Mouse (Mus musculus): ENCODE results near the gene Apeh.

Apeh gene

GRCm38 (mm10) chr9:108119891-108120411, 25.5 kb upstream of the Apeh start:
- DNase-seq (ENCODE audit: low spot score), result no peak

DNA sequence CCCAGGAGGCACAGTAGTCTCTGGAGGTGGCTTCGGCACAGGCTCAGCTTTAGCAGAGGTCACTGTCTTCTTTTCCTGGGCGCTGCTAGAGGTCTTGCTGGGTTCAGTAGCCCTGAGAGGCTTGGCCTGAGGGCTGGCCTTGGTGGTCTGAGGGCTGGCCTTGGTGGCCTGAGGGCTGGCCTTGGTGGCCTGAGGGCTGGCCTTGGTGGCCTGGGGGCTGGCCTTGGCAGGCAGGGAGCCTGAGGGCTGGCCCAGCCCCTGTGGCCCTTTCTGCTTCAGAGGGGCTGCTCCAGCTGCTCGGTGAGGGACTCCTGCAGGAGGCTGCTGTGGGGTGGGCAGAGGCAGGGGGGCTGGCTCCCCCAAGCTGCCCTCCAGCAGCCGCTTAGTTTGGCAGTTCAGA, 22.7 kb upstream of the Apeh start:
- no peak for DNase-seq (ENCODE audit: low spot score)

DNA sequence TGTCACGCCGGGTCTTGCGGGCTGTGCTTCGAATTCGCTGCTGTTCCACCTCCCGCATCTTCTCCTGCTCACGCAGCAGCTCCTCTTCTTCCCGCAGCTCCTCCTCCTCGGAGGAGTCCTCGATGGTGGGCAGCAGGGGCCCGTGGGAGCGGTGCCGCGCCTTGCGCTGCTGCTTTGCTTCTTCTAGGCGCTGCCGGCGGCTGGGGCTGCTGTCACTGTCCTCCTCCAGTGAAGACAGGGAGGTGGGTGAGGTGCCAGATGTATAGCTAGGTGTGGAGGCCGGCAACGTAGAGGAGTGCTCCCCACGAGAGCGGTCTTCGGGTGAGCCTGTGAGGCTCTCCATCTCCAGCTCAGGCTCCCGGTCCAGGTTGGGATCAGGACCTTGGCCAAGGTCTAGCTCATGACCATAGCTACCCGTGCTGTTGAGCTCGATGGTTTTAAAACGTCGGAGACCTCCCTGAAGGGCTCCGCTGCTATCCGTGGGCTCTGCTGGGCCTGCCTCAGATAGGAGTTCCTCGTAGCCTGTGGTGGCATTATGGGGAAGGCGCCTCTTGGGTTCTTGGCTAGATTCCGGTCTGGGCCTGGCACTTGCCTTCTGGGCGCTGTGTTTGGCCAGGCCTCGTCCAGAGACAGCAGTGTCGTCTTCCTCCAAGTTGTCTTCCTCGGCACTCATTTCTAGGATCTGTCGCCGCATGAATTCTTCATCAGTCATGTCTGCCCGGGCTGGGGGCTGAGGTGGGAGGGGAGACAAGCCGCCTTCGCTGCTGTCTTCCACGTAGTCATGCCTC, 21.1 kb upstream of the Apeh start:
- no peak for DNase-seq (ENCODE audit: low spot score)

DNA sequence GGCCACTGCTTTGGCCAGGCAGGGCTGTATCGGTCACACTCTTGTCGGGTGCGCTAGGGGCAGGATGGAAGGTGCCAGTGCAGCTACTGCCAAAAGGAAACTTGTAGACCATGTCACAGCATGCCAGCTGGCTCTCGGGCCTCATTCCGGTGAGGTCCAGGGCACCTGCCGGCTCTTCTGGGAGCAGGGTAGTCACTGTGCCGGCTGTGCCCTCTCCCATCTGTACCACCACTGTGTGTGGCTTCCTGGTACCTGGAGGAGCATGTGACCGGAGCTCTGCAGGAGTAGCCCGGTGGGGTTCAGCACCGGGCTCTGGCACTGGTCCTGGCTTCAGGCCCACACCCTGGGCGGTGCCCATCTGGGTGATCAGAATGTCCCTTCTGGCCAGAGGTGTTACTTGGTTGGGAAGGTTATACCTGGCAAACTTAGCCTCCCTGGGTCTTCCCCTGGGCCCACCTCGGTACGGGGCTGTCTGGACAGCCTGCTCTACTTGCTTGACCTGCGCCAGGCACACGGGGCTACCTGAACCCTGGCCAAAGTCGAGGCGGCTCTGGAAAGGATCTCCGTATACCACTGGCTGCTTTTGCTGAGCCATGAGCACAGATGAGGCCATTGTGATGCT, 18.4 kb upstream of the Apeh start:
- DNase-seq (ENCODE audit: low spot score), result no peak

GRCm38 (mm10) chr9:108111593-108112121, 17.3 kb upstream of the Apeh start:
- no peak for DNase-seq (ENCODE audit: low spot score)

GRCm38 (mm10) chr9:108111101-108111592, 16.7 kb upstream of the Apeh start:
- DNase-seq (ENCODE audit: low spot score), result peak; percentile 47

DNA sequence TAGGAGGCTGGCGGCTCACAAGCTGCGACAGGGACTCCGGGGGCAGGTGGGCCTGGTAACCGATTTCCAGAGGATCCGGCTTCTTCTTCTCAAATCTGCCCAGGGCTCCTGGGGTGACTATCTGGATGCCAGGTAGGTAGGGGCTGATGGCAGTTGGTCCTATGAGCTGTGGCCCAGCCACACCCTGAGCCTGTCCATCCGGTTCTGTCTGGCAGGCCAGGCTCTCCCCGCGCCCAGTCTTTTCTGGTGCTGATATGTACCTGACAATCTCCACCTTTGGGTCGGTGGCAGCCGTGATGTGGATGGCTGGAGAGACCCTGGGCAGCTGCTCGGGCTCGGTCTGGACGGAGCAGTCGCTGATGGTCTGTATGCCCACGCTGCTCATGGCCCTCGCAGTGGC, 15.8 kb upstream of the Apeh start:
- no peak for DNase-seq (ENCODE audit: low spot score)

GRCm38 (mm10) chr9:108107867-108108266, 13.5 kb upstream of the Apeh start:
- DNase-seq (ENCODE audit: low spot score), result no peak

- DNase-seq (ENCODE audit: low spot score), result no peak
Measured at GRCm38 (mm10) chr9:108106090-108106489, 11.7 kb upstream of the Apeh start.

- no peak for DNase-seq (ENCODE audit: low spot score)
Measured at GRCm38 (mm10) chr9:108105549-108105863, 11.1 kb upstream of the Apeh start.

DNA sequence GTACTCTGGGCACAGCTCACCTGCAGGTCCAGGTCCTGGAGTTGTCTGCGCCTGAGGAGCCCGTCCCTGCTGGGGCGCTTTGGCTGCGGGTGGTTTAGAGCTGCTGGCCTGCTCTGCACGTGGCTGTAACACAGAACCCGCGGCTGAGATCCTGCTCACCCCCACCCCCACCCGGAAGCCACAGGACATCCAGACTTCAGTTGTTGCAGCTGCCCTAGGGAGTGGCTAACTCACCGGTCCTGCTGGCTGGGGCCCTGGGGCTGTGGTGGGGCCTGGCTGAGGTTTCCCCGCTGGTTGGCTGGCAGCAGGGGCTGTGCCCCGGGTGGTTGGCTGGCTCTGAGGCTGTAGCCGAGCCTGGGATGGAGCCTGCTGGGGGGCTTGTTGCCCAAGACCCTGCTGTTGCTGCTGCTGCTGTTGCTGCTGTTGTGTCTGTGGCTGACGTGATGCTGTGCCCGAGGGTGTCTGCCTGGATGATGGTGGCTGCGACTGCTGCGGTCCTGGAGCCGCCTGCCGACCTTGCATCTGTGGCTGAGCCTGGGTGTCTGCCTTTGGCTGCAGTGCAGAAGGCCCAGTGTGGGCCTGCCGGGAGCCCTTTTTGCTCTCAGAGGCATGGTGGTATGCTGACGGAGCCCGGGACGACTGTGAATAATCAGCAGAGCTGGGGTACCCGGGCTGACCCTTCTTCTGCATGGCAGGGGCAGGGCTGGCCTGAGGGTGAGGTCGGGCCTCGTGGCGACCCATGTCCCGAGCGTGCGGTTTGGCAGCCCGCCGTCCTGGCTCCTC, 10.6 kb upstream of the Apeh start:
- DNase-seq (ENCODE audit: low spot score), result peak; percentile 48

DNA sequence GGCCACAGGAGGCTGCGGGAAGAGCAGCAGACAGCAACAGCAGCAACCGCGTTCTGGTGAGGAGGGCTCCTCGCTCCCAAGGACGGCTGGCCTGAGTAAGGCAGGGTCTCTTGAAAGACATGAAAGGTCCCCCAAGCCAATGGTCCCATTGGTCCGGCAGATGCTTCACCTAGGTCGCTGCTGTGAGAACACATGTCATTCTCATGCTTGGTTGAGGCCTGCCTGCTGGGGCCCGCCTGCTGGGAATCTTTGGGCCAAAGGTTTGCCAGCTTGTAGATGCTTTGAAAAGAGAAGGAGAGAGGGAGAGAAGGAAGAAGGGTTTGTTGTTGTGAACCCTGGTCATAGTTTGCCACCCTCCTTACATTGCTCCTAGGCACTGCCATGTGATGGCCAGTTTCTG, 5.2 kb upstream of the Apeh start:
- DNase-seq (ENCODE audit: low spot score), result no peak

DNA sequence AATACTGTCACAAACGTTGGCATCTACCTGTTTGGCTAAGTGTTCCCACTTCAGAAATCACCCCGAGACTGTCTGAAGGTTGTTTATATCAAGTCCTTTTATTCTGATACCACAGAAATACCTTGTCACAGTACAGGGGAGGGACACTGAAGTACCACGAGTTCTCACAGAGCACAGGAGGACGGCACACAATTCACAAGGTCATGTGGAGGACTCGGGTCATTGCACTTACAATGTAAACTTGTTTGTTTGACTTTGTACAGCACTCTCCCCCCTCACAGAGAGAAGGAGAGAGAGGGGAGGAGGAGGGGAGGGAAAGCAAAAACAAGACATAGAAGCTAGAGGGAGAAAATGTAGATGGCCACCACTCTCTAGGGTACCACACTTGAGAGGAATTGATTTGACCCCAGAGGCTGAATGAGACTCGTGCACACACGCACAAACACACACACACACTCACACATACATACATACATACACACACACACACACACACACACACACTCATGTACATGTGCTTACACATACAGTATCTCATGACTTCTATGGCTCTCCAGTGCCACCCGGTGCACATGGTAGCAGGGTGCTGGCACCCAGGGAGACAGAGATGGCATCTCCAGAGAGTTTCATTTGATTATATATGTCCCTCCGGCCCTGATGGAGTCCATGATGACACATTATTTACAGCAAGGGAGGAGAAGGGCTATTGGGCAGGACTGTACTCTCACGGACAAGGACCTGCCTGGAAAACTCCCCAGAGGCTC, 1.7 kb upstream of the Apeh start:
- DNase-seq (ENCODE audit: low spot score), result no peak

GRCm38 (mm10) chr9:108095518-108095917, 1.1 kb upstream of the Apeh start:
- DNase-seq (ENCODE audit: low spot score), result peak; percentile 87

GRCm38 (mm10) chr9:108094998-108095411, 599 bp upstream of the Apeh start:
- DNase-seq (ENCODE audit: low spot score), result peak; percentile 47

DNA sequence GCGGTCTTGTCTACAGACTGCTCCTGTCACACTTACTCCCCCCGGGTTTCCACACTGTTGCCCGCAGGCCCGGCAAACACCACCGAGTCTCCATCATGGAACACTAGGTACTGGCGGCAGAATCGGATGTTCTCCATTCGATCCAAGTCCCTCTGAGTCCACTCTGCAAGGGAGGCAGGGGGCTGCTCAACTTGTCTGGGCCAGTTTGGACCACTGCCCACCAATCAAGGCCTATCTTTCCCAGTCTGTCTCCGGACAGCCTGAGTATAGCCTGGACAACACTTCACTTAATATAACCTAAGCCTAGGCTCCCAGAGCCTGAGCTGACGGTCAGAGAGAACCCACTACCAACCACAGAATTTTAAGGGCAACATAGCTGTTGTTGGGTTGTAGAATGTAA, 820 bp downstream of the Apeh start:
- DNase-seq (ENCODE audit: low spot score), result no peak

GRCm38 (mm10) chr9:108090611-108091120, 3.7 kb downstream of the Apeh start:
- no peak for DNase-seq (ENCODE audit: low spot score)

DNA sequence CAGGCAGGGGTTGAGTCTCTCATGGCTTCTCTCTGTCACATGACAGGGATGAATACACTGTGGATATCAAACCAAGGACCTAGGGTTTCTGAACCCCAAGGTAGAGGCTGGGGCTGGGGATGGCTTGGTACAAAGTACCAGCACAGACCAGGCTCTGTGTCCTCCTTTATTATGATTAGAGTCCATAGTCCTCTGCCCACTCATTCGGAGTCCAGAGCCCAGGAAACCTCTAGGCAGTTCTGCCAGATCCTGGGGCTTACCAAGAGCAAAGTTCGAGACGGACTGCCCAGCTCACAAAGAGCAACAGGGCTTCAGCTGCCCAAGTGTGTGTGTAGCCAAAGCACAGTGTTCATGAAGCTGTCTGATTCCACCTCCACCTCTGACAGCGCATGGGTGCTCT, 9.1 kb downstream of the Apeh start:
- DNase-seq (ENCODE audit: low spot score), result no peak

DNA sequence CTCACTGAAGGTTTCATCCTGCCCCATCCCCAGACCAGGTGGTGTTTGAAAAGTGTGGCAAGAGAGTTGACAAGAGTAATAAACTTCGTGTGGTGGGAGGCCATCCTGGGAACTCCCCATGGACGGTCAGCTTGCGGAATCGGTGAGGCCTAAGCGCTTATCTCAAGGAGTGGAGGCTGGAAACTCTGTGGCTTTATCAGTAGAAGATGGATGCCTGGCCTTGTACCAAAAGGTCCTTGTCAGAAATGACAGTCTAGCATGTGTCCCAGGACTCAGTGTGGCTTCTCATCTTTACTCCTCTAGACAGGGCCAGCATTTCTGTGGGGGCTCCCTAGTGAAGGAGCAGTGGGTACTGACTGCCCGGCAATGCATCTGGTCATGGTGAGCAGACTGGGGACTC, 10.8 kb downstream of the Apeh start:
- DNase-seq (ENCODE audit: low spot score), result no peak

DNA sequence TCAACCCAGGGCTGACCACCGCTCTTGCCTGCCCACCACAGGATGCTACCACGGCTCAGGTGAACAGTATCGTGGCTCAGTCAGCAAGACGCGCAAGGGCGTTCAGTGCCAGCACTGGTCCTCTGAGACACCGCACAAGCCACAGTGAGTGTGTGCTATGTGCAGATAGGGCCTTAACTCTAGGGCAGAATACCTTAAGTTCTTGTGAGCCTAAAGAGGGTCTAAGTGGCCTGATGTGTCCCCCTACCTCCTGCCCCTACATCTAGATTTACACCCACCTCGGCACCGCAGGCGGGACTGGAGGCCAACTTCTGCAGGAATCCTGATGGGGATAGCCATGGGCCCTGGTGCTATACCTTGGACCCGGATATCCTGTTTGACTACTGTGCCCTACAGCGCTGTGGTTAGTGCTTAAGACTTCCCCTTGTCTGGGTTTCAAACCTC, 11.4 kb downstream of the Apeh start, which contains the start of gene Rnf123:
Gene Rnf123 (minus strand): TSS at position 359 of the 444 bp plus-strand sequence.
- no peak for DNase-seq (ENCODE audit: low spot score)

GRCm38 (mm10) chr9:108082549-108082948, 11.9 kb downstream of the Apeh start:
- no peak for DNase-seq (ENCODE audit: low spot score)

Measured in embryo, embryonic 10 days (tissue).